Mouse (Mus musculus) adrenal gland, postnatal 10 days (tissue): ENCODE measurements at regions not wholly inside any gene's neighbourhood (a gene's known extent, or its start where the extent isn't known, plus 50 kb on each side); places are given as distances from the start of the nearest gene placed in this dataset. TPM values are rescaled to one million over a fixed set of nuclear protein-coding genes. Genes with fewer than 3 reads are reported as not detected.

Experiments used
- DNase-seq: peaks from one replicate; pipeline ENCODE4 v3.0.0; 2021; ENCODE audit warnings: mixed read lengths
- microRNA-seq: library from miRNA; unstranded; fragments of <30 nt; microRNA quantifications from one replicate; pipeline ENCODE4 v1.2.0, GENCODE M21; 2021

- DNase-seq = no peak
These were observed 50.9 kb upstream of the Dio3 start for GRCm38 (mm10) chr12:110228011-110228411.

Small RNAs in the stretch of these regions (microRNA-seq; reads per million reads assigned to microRNA genes)
- not detected for gene Gm24321
- not detected for gene Gm25252
- gene Gm25750 = not detected
- not detected for gene Gm27379
- gene Gm44322 = not detected
- 185 reads per million, percentile 52 among the genes with 10 or more reads in this experiment for gene Mir1193
- 1.4 reads per million for gene Mir1197
- 1,640 reads per million, percentile 81 among the genes with 10 or more reads in this experiment for gene Mir134
- gene Mir154 = 1,263 reads per million, percentile 77 among the genes with 10 or more reads in this experiment
- gene Mir299a = not detected
- not detected for gene Mir299b
- gene Mir300 = 679 reads per million, percentile 68 among the genes with 10 or more reads in this experiment
- gene Mir3072 = 186 reads per million, percentile 52 among the genes with 10 or more reads in this experiment
- gene Mir323 = 267 reads per million, percentile 58 among the genes with 10 or more reads in this experiment
- gene Mir329 = 435 reads per million, percentile 63 among the genes with 10 or more reads in this experiment
- gene Mir369 = 694 reads per million, percentile 69 among the genes with 10 or more reads in this experiment
- gene Mir376a = not detected
- 127 reads per million, percentile 48 among the genes with 10 or more reads in this experiment for gene Mir376b
- gene Mir376c = 739 reads per million, percentile 70 among the genes with 10 or more reads in this experiment
- 114 reads per million, percentile 46 among the genes with 10 or more reads in this experiment for gene Mir377
- 14,404 reads per million, percentile 95 among the genes with 10 or more reads in this experiment for gene Mir379
- not detected for gene Mir380
- gene Mir381 = 967 reads per million, percentile 73 among the genes with 10 or more reads in this experiment
- gene Mir382 = 7,313 reads per million, percentile 92 among the genes with 10 or more reads in this experiment
- gene Mir409 = not detected
- 135 reads per million, percentile 49 among the genes with 10 or more reads in this experiment for gene Mir410
- 13,030 reads per million, percentile 94 among the genes with 10 or more reads in this experiment for gene Mir411
- gene Mir412 = 92.3 reads per million, percentile 43 among the genes with 10 or more reads in this experiment
- gene Mir453 = not detected
- 764 reads per million, percentile 71 among the genes with 10 or more reads in this experiment for gene Mir485
- 3,774 reads per million, percentile 86 among the genes with 10 or more reads in this experiment for gene Mir487b
- 259 reads per million, percentile 57 among the genes with 10 or more reads in this experiment for gene Mir494
- 69.2 reads per million, percentile 40 among the genes with 10 or more reads in this experiment for gene Mir495
- 142 reads per million, percentile 49 among the genes with 10 or more reads in this experiment for gene Mir496a
- not detected for gene Mir539
- 9,127 reads per million, percentile 93 among the genes with 10 or more reads in this experiment for gene Mir541
- 239 reads per million, percentile 56 among the genes with 10 or more reads in this experiment for gene Mir543
- gene Mir544 = not detected
- not detected for gene Mir654
- 385 reads per million, percentile 63 among the genes with 10 or more reads in this experiment for gene Mir666
- gene Mir667 = 538 reads per million, percentile 66 among the genes with 10 or more reads in this experiment
- 776 reads per million, percentile 71 among the genes with 10 or more reads in this experiment for gene Mir668
- gene Mir679 = 146 reads per million, percentile 50 among the genes with 10 or more reads in this experiment
- gene Mir758 = 6.5 reads per million, percentile 8 among the genes with 10 or more reads in this experiment
- gene Mir882 = not detected
